Comparison of ENCODE assay signal across 8 mouse cellular contexts in the genomic region with DNA sequence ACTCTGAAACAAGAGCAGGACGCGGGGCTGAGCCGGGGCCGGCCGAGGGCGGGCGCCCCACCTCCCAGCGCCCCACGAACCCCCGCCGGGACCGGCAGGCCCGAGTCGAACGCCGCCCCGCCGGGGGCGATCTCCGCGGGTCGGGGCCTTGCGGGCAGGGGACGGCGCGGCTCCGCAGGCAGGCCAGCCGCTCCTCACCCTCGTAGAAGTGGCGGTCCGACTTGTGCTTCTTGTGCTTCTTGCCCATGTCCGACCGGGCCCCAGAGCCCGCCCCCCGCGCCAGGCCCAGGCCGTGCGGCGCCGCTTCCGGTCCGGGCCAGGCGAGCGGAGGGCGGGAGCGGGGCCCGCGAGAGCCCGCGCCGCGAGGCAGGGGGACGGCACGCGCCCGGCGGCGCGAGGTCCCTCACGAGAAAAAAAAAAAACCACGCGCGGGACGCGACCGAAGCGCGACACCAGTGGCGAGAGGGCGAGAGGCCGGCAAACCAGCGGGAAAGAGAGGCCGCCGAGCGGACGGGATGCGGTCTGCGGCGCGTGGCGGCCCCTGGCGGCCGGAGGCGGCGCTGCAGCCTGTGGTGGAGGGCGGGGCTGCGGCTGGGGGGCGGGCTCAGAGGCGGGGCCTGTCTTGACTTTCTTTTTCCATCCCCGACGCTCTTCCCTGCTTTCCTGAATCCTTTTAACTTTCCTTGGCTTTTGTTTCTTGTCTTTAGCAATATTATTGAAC. TPM values are rescaled to one million over a fixed set of nuclear protein-coding genes. Genes with fewer than 3 reads are reported as not detected.
A peak's percentile ranks its signal among the peaks of the same experiment; 100 is the strongest.
DNase-seq lines count a peak whose midpoint lies in the region; ATAC-seq lines count a peak whose summit lies in the region.

A gene (minus strand): TSS at position 487 of the 721 bp plus-strand sequence.

- peak; percentile 95 to 96 for DNase-seq in adrenal gland, adult 18-20 months (ENCODE audit: low spot score in 2 of 2)
- DNase-seq in embryo, embryonic 10.5 days (ENCODE audit: low spot score): peak; percentile 83
- DNase-seq in gastrocnemius, postnatal 25 days: peak; percentile 87
- DNase-seq in intestine, embryonic 14.5 days (ENCODE audit: low spot score): peak; percentile 95
- DNase-seq in left cerebral cortex, postnatal 14 days (ENCODE audit: low spot score in 2 of 2): peak; percentile 78 to 91
- peak; percentile 83 for DNase-seq in right cerebral cortex, postnatal 14 days
- peak; percentile 87 for DNase-seq in urinary bladder, postnatal 25 days (ENCODE audit: low spot score)

- peak within 1 kb of the TSS; percentile 94 for H3K9ac ChIP-seq in intestine, embryonic 14.5 days (ENCODE audit: low read length)

- intact Hi-C loops in left cerebral cortex, postnatal 14 days (cut with DNase I): loop anchor here (5.0 kb wide), 2 partner anchors 160 to 335 kb away; a partner anchor contains a TSS

- peaks cover 23% of the 10 kb centered on the region for H3K36me3 ChIP-seq in intestine, embryonic 14.5 days (ENCODE audit: control insufficient read depth, insufficient read depth, low read length)

- H3K4me1 ChIP-seq in intestine, embryonic 14.5 days (replicated peaks; ENCODE audit: control insufficient read depth, insufficient read depth, low read length): peaks cover 15% of the 10 kb centered on the region

- WGBS in intestine, embryonic 14.5 days: under 1% methylated on average over 73 of the region's 91 CpGs

- ATAC-seq in intestine, embryonic 14.5 days (replicated peaks; ENCODE audit: low FRiP score, low TSS enrichment, low read depth): peak; percentile 92
- ATAC-seq in megakaryocyte-erythroid progenitor cell, adult 5-6 weeks (replicated peaks; ENCODE audit: low FRiP score, low TSS enrichment, poor library complexity, severe bottlenecking): peak; percentile 19; the same call in 1 of the 2 replicates

- H3K4me3 ChIP-seq in intestine, embryonic 14.5 days (ENCODE audit: low read depth, low read length): peak within 1 kb of the TSS; percentile 88

- H3K9me3 ChIP-seq in intestine, embryonic 14.5 days (ENCODE audit: control insufficient read depth, low read length): no peaks in the 10 kb centered on the region

- H3K4me2 ChIP-seq in intestine, embryonic 14.5 days (ENCODE audit: low read length): peak within 1 kb of the TSS; percentile 78

- peak within 1 kb of the TSS; percentile 84 for H3K27ac ChIP-seq in intestine, embryonic 14.5 days (ENCODE audit: low read depth)

- H3K27me3 ChIP-seq in intestine, embryonic 14.5 days (replicated peaks; ENCODE audit: control insufficient read depth, insufficient read depth, low read length): no peaks in the 10 kb centered on the region

RNA-seq across cellular contexts. Expression of the gene that starts here (rescaled TPM):
- 10 to 100 TPM; 56.0 to 67.1 TPM for total RNA-seq in adrenal gland, adult 18-20 months (2021)
- total RNA-seq in gastrocnemius, postnatal 25 days (2021): 10 to 100 TPM; 63.3 to 72.9 TPM
- 60.4 and 69.0 TPM in 2 replicates for polyA plus RNA-seq in intestine, embryonic 14.5 days (2014; fragmentation: Nextera tagmentation; extraction: Ambion mirVana)
- 10 to 100 TPM; 60.0 to 60.1 TPM for total RNA-seq in left cerebral cortex, postnatal 14 days (2021)
- 79.1 and 115 TPM in 2 replicates for total RNA-seq in megakaryocyte-erythroid progenitor cell, adult 5-6 weeks (2014; fragmentation: Nextera tagmentation)
- total RNA-seq in megakaryocyte-erythroid progenitor cell, adult 5-6 weeks (2017): 106 and 134 TPM in 2 replicates

Comparison
In these comparisons a context has a peak if more than half of its experiments do, and no peak if none do; other contexts are left out.
1. Peak in every context shown above with its lines: DNase-seq, ATAC-seq, H3K4me3 ChIP-seq and H3K27ac ChIP-seq.